Mouse (Mus musculus) limb, embryonic 11.5 days (tissue): Measurements from ENCODE around the gene 4632433K11Rik. TPM values are rescaled to one million over a fixed set of nuclear protein-coding genes. Genes with fewer than 3 reads are reported as not detected.
A peak's percentile ranks its signal among the peaks of the same experiment; 100 is the strongest.
"Not testable (repeated sequence)": the region's sequence is repeated elsewhere in the genome, so short reads cannot be mapped to it uniquely, and the experiment has no call there.

ENCODE experiments used
- ATAC-seq: fragments of 200-750 bp; cut with Nextera tagmentation; 2 replicates; pipeline ENCODE4 v1.8.0; 2017; ENCODE audit warnings: low read depth; ENCODE audit not compliant: insufficient number of reproducible peaks, low FRiP score, low TSS enrichment
- DNase-seq: peaks from one replicate; pipeline ENCODE4 v3.0.0-alpha.2; 2015; ENCODE audit warnings: low spot score
- H3K27ac ChIP-seq: fragments of 300-500 bp; sonication (generic); replicated peaks from 2 replicates; pipeline ENCODE4 v1.5.1; 2014; ENCODE audit warnings: low read depth, mild to moderate bottlenecking, low read length
- H3K27me3 ChIP-seq: fragments of 300-500 bp; sonication (generic); 2 replicates; pipeline ENCODE4 v1.6.1; 2014; ENCODE audit warnings: mild to moderate bottlenecking, low read length, mixed read lengths; ENCODE audit not compliant: control insufficient read depth, insufficient read depth
- H3K36me3 ChIP-seq: fragments of 300-500 bp; sonication (generic); 2 replicates; pipeline ENCODE4 v1.6.1; 2014; ENCODE audit warnings: mild to moderate bottlenecking, low read length, moderate library complexity, mixed read lengths; ENCODE audit not compliant: control insufficient read depth, insufficient read depth
- H3K4me1 ChIP-seq: fragments of 300-500 bp; sonication (generic); 2 replicates; pipeline ENCODE4 v1.6.1; 2014; ENCODE audit warnings: low read length, mixed read lengths; ENCODE audit not compliant: control insufficient read depth, insufficient read depth
- H3K4me2 ChIP-seq: fragments of 300-500 bp; sonication (generic); 2 replicates; pipeline ENCODE4 v1.6.1; 2014; ENCODE audit warnings: low read depth, mild to moderate bottlenecking, moderate library complexity; ENCODE audit not compliant: severe bottlenecking
- H3K4me3 ChIP-seq: fragments of 300-500 bp; sonication (generic); 2 replicates; pipeline ENCODE4 v1.5.1; 2014; ENCODE audit warnings: low read depth, low read length
- H3K9ac ChIP-seq: fragments of 300-500 bp; sonication (generic); 2 replicates; pipeline ENCODE4 v1.6.1; 2014; ENCODE audit warnings: mild to moderate bottlenecking, low read length
- H3K9me3 ChIP-seq: fragments of 300-500 bp; sonication (generic); 2 replicates; pipeline ENCODE4 v1.6.1; 2016; ENCODE audit warnings: low read length; ENCODE audit not compliant: control insufficient read depth
- WGBS: fragments of 180-500 bp; shearing (Covaris S2); extraction: QIAGEN DNeasy Blood & Tissue Kit; methylation state at CpG from one replicate; pipeline ENCODE4 v1.1.7; 2014; 5-methylcytosine and 5-hydroxymethylcytosine counted together
- polyA plus RNA-seq: library from polyadenylated mRNA; unstranded; fragments of >200 nt; fragmentation: Nextera tagmentation; extraction: Ambion mirVana; gene quantifications from 2 replicates; pipeline ENCODE4 v1.2.1, GENCODE M21; 2014

The 4632433K11Rik gene
- polyA plus RNA-seq, 1 experiment from 2014 or later: not detected

DNA sequence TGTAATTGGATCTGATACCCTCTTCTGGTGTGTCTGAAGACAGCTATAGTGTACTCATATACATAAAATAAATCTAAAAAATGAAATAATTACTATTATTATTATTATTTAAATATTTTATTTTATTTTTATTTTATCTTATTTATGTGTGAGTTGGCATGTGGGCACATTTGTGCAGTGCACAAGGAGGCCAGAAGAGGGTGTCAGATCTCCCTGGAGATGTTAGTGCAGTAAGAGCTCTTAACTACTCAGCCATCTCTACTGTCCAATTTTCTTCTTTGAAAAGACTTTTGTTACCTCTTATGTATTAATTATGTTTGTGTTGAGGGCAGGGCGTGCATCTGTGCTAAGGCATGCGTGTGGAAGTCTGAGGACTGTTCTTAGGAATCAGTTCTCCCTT, 34.0 kb upstream of the 4632433K11Rik start:
- Histone ChIP-seq H3K9me3 (no peaks in the 10 kb centered on the region), H3K4me1 (peaks cover 10% of the 10 kb centered on the region), H3K36me3 (no peaks in the 10 kb centered on the region), H3K27me3 (peaks cover under 1% of the 10 kb centered on the region), H3K4me2 (no peak overlapping the region), H3K9ac (no peak overlapping the region), H3K4me3 (no peak overlapping the region), H3K27ac (no peak overlapping the region)
- WGBS: 74% methylated on average over 2 of the region's 2 CpGs
- DNase-seq: no peak
- no peak for ATAC-seq

DNA sequence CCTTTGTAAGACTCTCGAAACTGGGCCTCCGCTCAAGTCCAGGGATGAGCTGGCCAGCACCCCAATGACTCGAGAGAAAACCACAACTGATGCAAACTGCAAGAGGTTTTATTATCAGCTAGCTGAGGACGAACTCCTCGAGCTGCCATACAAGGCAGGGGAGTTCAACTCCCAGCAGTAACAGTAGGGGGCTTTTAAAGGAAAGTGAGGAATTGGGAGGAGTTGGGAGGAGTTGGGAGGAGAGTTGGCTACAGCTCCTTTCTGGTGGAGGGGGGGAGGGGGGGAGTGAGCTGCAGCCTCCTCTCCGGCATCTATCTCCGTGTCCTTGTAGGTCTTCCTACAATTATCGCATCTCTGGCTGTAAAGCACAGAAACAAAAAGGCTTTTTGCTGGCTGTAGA, 31.0 kb upstream of the 4632433K11Rik start:
- DNase-seq, H3K27me3 ChIP-seq, H3K4me3 ChIP-seq, H3K9me3 ChIP-seq, H3K9ac ChIP-seq, H3K27ac ChIP-seq, ATAC-seq, H3K36me3 ChIP-seq, H3K4me2 ChIP-seq, H3K4me1 ChIP-seq: not testable (repeated sequence)
- WGBS: 70% methylated on average over 8 of the region's 8 CpGs

DNA sequence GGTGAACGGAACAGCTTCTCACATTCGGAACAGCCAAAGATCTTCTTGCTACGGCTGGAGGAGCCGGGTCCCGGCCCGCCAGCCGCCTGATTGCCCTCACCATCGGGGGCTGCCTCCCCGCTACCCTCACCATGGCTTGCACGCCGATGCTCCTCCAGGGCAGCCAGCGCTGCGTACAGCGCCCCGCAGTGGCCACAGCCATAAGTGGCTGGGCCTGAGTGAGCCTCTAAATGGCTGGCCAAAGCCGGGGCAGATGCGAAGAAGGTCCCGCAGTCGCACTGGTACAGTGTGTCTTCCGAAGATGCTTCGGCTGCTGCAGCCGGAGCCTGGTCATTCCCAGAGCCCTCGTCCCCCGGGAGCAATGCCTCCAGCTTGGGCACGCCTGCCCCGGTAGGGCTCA, 25.7 kb upstream of the 4632433K11Rik start:
- no peak overlapping the region for H3K4me2 ChIP-seq
- 96% methylated on average over 26 of the region's 26 CpGs for WGBS
- ATAC-seq (no peak), DNase-seq (no peak)
- peaks cover 52% of the 10 kb centered on the region for H3K36me3 ChIP-seq
- H3K27ac ChIP-seq: no peak overlapping the region
- no peaks in the 10 kb centered on the region for H3K27me3 ChIP-seq
- H3K4me1 ChIP-seq: peaks cover 1% of the 10 kb centered on the region; the same call in 1 of the 2 replicates
- H3K9me3 ChIP-seq: no peaks in the 10 kb centered on the region; the same call in 1 of the 2 replicates
- H3K4me3 ChIP-seq: no peak overlapping the region
- H3K9ac ChIP-seq: no peak overlapping the region

DNA sequence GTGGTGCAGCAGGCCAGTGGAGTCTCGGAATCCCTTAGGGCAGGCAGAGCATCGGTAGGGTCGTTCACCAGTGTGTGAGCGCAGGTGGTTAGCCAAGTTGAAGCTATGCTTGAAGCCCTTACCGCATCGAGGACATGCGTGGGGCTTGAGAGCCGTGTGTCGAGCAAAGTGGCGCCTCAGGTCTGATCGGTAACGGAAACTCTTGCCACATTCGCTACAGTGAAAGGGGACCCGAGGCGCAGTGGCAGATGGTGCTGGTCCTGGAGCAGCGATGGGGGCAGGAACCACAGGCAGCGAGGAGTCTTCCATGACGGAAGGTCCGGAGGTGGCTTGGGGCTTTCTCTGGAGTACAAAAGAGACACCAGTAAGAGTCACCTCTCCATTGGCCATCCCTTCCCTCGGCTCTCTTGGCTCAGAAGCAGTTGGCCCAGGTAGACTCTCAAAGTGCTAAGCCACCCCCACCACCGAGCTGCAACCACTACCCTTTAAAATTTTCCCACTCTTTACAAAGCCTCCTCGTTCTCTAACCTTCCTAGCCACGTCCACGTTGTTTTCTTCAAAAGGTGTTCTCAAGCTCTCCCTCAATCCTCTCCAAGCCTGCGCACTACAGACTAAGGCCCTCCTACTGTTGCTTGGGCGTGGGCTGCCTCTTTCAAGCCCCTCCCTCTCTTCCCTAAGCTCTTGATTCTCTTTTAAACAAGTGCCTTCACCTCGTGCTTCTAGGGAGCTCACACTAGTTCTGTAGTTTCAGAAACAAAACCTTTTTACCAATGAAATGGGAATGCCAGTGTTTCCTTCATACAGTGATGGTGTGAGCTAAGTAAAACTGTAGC, 21.0 kb upstream of the 4632433K11Rik start:
- Histone ChIP-seq H3K27me3 (no peaks in the 10 kb centered on the region), H3K27ac (no peak overlapping the region), H3K36me3 (peaks cover 44% of the 10 kb centered on the region), H3K4me1 (peaks cover 3% of the 10 kb centered on the region; the same call in 1 of the 2 replicates), H3K9me3 (no peaks in the 10 kb centered on the region; the same call in 1 of the 2 replicates), H3K4me3 (no peak overlapping the region), H3K4me2 (no peak overlapping the region; the same call in 1 of the 2 replicates), H3K9ac (no peak overlapping the region)
- no peak for ATAC-seq
- 93% methylated on average over 27 of the region's 27 CpGs for WGBS
- no peak for DNase-seq

DNA sequence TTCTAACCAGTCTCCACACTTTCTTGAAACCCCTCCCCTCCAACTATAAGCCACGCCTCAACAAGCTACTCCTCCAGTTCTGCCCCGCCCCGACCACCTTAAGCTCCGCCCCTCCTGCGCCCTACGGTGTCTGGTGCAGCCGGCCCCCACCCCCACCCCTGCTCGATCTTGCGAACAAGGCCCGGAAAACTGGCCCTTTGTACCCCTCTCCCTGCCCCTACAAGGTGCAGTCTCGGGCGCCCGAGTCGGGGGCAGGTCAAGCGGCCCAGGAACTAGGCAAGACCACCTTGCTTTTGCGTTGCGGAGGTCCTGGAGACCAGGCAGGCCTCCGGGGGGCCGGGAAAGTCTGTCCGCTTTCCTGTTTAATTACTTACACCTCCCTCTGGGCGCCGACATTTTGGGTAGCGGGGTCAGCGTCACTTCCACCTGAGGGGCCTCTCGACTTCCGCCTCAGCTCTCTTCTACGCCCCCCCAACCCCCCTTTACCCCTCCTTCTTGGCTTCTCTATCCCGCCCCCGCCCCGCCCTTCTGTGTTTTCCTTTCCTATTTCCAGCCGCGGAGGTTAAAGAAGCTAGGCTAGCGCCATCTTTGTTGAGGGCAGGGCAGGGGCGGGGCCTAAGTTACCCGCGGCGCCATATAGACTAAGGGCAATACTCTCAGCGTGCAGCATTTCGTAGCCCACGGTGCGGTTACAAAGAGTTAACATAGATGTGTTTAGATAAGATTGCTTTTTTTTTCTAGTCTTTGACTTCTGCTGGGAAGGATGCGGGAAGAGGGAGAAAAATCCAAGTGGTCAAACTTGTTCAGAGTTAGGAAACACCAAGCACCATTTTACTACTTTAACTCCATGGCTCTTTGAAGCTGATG, 19.4 kb upstream of the 4632433K11Rik start, which contains the start of the genes Zfp524 and Fiz1:
Gene Zfp524, plus strand, starts transcription at position 165 of the 867 bp plus-strand sequence.
Gene Fiz1, minus strand, starts transcription at position 447 of the 867 bp plus-strand sequence.
- H3K4me3 ChIP-seq: peak within 1 kb of the TSS; percentile 72
- peak within 1 kb of the TSS; percentile 85 for H3K9ac ChIP-seq
- peak within 1 kb of the TSS; percentile 47 for H3K4me2 ChIP-seq
- peaks cover 28% of the 10 kb centered on the region for H3K36me3 ChIP-seq
- H3K4me1 ChIP-seq: peaks cover 3% of the 10 kb centered on the region; the same call in 1 of the 2 replicates
- ATAC-seq (peak; percentile 77), DNase-seq (peak; percentile 95)
- H3K9me3 ChIP-seq: no peaks in the 10 kb centered on the region
- under 1% methylated on average over 42 of the region's 42 CpGs for WGBS
- H3K27ac ChIP-seq: peak within 1 kb of the TSS; percentile 98
- no peaks in the 10 kb centered on the region for H3K27me3 ChIP-seq

DNA sequence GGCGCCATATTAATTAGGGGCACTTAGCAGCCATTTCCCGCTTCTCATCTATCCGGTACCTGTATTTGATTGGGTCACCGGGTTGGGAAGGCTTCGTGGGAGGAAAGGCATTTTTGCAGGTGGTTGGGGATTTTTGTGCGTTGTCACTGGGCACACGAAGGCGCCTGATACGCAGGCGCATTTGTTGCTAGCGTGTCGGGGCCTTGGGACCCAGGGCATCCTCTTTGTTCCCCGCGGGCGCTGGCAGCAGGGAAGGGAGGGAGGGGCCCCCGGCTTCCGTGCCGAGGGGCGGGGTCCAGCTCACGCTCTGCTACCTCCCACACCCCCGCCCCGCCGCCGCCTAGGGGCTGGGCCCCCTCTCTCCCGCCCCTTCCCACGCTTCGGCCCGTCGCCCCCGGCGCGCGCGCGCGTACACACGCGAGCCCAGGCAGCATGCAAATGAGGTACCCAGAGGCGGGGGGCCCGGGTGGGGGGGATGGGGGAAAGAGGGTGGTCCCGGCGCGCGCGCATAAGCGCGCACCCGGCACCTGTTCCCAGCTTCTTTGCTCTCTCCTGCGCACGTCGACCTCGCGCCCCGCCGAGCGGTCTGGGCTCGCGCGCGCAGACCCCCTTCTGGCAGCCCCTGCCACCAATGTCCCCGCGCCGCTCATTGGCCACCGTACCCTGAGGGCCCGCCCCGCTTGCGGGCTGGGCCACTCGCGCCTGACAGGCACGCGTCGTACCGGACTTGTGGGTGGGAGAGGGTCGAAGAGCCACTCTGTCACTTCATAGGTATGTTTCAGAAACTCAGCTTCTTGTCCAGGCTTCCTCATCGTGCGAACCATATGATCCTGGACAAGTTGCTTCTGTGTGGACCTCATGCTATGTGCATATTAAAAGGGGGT, 18.6 kb upstream of the 4632433K11Rik start, which contains the start of gene Gm44973:
Gene Gm44973, plus strand, starts transcription at position 379 of the 884 bp plus-strand sequence.
- Histone ChIP-seq H3K9ac (peak within 1 kb of the TSS; percentile 85), H3K27me3 (no peaks in the 10 kb centered on the region), H3K4me3 (peak within 1 kb of the TSS; percentile 72), H3K36me3 (peaks cover 22% of the 10 kb centered on the region), H3K27ac (peak within 1 kb of the TSS; percentile 98), H3K4me2 (peak within 1 kb of the TSS; percentile 47), H3K4me1 (peaks cover 3% of the 10 kb centered on the region; the same call in 1 of the 2 replicates), H3K9me3 (no peaks in the 10 kb centered on the region)
- DNase-seq: peak; percentile 97
- peak; percentile 78 for ATAC-seq
- under 1% methylated on average over 47 of the region's 76 CpGs for WGBS

DNA sequence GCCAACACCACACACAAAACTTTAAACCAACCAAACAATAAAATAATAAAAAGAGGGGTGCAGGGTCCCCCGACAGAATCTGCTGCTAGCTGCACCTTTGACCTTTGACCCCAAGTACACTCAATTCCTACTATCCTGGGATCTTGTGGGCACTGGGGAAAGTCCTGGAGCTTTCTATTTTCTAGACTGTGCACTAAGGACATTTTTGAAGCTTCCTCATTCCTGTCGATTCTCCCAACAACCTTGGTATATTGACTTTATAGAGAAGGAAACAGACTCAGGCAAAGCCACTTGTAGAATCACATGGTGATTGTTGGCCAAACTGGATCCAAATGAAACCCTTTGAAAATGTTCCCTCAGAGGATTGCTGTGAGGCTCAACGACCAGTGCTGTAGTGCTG, 17.9 kb upstream of the 4632433K11Rik start:
- WGBS: 68% methylated on average over 3 of the region's 3 CpGs

More for the DNA sequence above, 17.9 kb upstream of the 4632433K11Rik start:
- peak overlapping the region; percentile 72 for H3K4me3 ChIP-seq
- H3K9me3 ChIP-seq: no peaks in the 10 kb centered on the region
- no peak overlapping the region; the same call in 1 of the 2 replicates for H3K9ac ChIP-seq
- no peaks in the 10 kb centered on the region for H3K27me3 ChIP-seq
- peaks cover 3% of the 10 kb centered on the region; the same call in 1 of the 2 replicates for H3K4me1 ChIP-seq
- peaks cover 15% of the 10 kb centered on the region for H3K36me3 ChIP-seq
- peak overlapping the region; percentile 98 for H3K27ac ChIP-seq
- DNase-seq (no peak), ATAC-seq (no peak)
- H3K4me2 ChIP-seq: peak overlapping the region; percentile 47
